Mouse (Mus musculus) midbrain, embryonic 16.5 days (tissue): Measurements from ENCODE around the gene Camta1. TPM values are rescaled to one million over a fixed set of nuclear protein-coding genes. Genes with fewer than 3 reads are reported as not detected.

ENCODE experiments used
- ATAC-seq: fragments of 200-750 bp; cut with Nextera tagmentation; 2 replicates; pipeline ENCODE4 v1.8.0; 2017; ENCODE audit warnings: moderate TSS enrichment
- H3K27ac ChIP-seq: fragments of 300-500 bp; sonication (generic); 2 replicates; pipeline ENCODE4 v1.5.1; 2014; ENCODE audit warnings: mild to moderate bottlenecking, low read length, mixed read lengths
- H3K27me3 ChIP-seq: fragments of 300-500 bp; sonication (generic); 2 replicates; pipeline ENCODE4 v1.6.1; 2014; ENCODE audit warnings: low read depth, low read length, mixed read lengths; ENCODE audit not compliant: control insufficient read depth, insufficient read depth
- H3K36me3 ChIP-seq: fragments of 300-500 bp; sonication (generic); 2 replicates; pipeline ENCODE4 v1.6.1; 2014; ENCODE audit warnings: mild to moderate bottlenecking, low read length, moderate library complexity, mixed read lengths; ENCODE audit not compliant: control insufficient read depth, insufficient read depth
- H3K4me1 ChIP-seq: fragments of 300-500 bp; sonication (generic); 2 replicates; pipeline ENCODE4 v1.6.1; 2014; ENCODE audit warnings: mild to moderate bottlenecking, low read length, mixed read lengths; ENCODE audit not compliant: control insufficient read depth, insufficient read depth
- H3K4me2 ChIP-seq: fragments of 300-500 bp; sonication (generic); 2 replicates; pipeline ENCODE4 v1.6.1; 2014; ENCODE audit warnings: mild to moderate bottlenecking, low read length, mixed read lengths
- H3K4me3 ChIP-seq: fragments of 300-500 bp; sonication (generic); 2 replicates; pipeline ENCODE4 v1.5.1; 2014; ENCODE audit warnings: low read depth, mild to moderate bottlenecking, low read length, moderate library complexity, mixed read lengths
- H3K9ac ChIP-seq: fragments of 300-500 bp; sonication (generic); 2 replicates; pipeline ENCODE4 v1.6.1; 2014; ENCODE audit warnings: low read depth, low read length, mixed read lengths
- H3K9me3 ChIP-seq: fragments of 300-500 bp; sonication (generic); replicated peaks from 2 replicates; pipeline ENCODE4 v1.6.1; 2014; ENCODE audit warnings: mild to moderate bottlenecking, low read length, mixed read lengths; ENCODE audit not compliant: control insufficient read depth, poor library complexity, severe bottlenecking
- WGBS: fragments of 180-500 bp; shearing (Covaris S2); extraction: QIAGEN DNeasy Blood & Tissue Kit; methylation state at CpG from one replicate; pipeline ENCODE4 v1.1.7; 2014; 5-methylcytosine and 5-hydroxymethylcytosine counted together
- polyA plus RNA-seq: library from polyadenylated mRNA; unstranded; fragments of >200 nt; fragmentation: Nextera tagmentation; extraction: Ambion mirVana; gene quantifications from 2 replicates; pipeline ENCODE4 v1.2.1, GENCODE M21; 2015

Camta1 gene
- polyA plus RNA-seq, 1 experiment from 2014 or later = 159 TPM

GRCm38 (mm10) chr4:151128641-151129541 is 732.8 kb downstream of the Camta1 start:
- no peaks in the 10 kb centered on the region for H3K27me3 ChIP-seq
- peak overlapping the region; percentile 89 for H3K4me2 ChIP-seq
- H3K4me3 ChIP-seq = peak overlapping the region; percentile 51
- H3K9me3 ChIP-seq = no peaks in the 10 kb centered on the region
- WGBS = under 1% methylated on average over 66 of the region's 69 CpGs
- H3K36me3 ChIP-seq = no peaks in the 10 kb centered on the region
- H3K9ac ChIP-seq = peak overlapping the region; percentile 93
- peak; percentile 84 for ATAC-seq
- peak overlapping the region; percentile 100 for H3K27ac ChIP-seq
- H3K4me1 ChIP-seq = peaks cover 41% of the 10 kb centered on the region

GRCm38 (mm10) chr4:151127636-151128548 is 733.8 kb downstream of the Camta1 start:
- H3K4me1 ChIP-seq = peaks cover 41% of the 10 kb centered on the region

GRCm38 (mm10) chr4:151118883-151119282 is 742.8 kb downstream of the Camta1 start:
- no peaks in the 10 kb centered on the region for H3K4me1 ChIP-seq
- no peak for ATAC-seq
- no peak overlapping the region for H3K4me3 ChIP-seq
- H3K4me2 ChIP-seq = no peak overlapping the region
- no peaks in the 10 kb centered on the region for H3K9me3 ChIP-seq
- peaks cover 10% of the 10 kb centered on the region for H3K36me3 ChIP-seq
- no peak overlapping the region for H3K9ac ChIP-seq
- WGBS = 81% methylated on average over 3 of the region's 3 CpGs
- H3K27me3 ChIP-seq = no peaks in the 10 kb centered on the region
- H3K27ac ChIP-seq = no peak overlapping the region

More at GRCm38 (mm10) chr4:151127636-151128548, 733.8 kb downstream of the Camta1 start:
- Histone ChIP-seq H3K27ac (peak overlapping the region; percentile 100), H3K9me3 (no peaks in the 10 kb centered on the region), H3K4me2 (peak overlapping the region; percentile 89), H3K27me3 (no peaks in the 10 kb centered on the region), H3K4me3 (peak overlapping the region; percentile 51), H3K36me3 (no peaks in the 10 kb centered on the region), H3K9ac (peak overlapping the region; percentile 93)
- peak; percentile 59 for ATAC-seq
- WGBS = 2% methylated on average over 10 of the region's 10 CpGs

- Histone ChIP-seq H3K36me3 (no peaks in the 10 kb centered on the region; the same call in 1 of the 2 replicates), H3K4me2 (no peak overlapping the region), H3K4me3 (no peak overlapping the region), H3K9ac (no peak overlapping the region), H3K27me3 (no peaks in the 10 kb centered on the region), H3K9me3 (no peaks in the 10 kb centered on the region), H3K27ac (no peak overlapping the region), H3K4me1 (no peaks in the 10 kb centered on the region)
- no peak for ATAC-seq
- WGBS = 93% methylated on average over 7 of the region's 7 CpGs
Measured at GRCm38 (mm10) chr4:151114574-151114973, 747.1 kb downstream of the Camta1 start.

GRCm38 (mm10) chr4:151111226-151111625 is 750.5 kb downstream of the Camta1 start:
- H3K27ac ChIP-seq = no peak overlapping the region
- H3K4me2 ChIP-seq = no peak overlapping the region
- H3K4me3 ChIP-seq = no peak overlapping the region
- H3K9ac ChIP-seq = no peak overlapping the region
- peaks cover 6% of the 10 kb centered on the region for H3K4me1 ChIP-seq
- H3K27me3 ChIP-seq = no peaks in the 10 kb centered on the region
- no peak for ATAC-seq
- H3K36me3 ChIP-seq = no peaks in the 10 kb centered on the region
- 65% methylated on average over 8 of the region's 8 CpGs for WGBS
- H3K9me3 ChIP-seq = no peaks in the 10 kb centered on the region

- Histone ChIP-seq H3K9ac (peak overlapping the region; percentile 92), H3K4me3 (peak overlapping the region; percentile 89), H3K4me2 (peak overlapping the region; percentile 79), H3K4me1 (peaks cover 29% of the 10 kb centered on the region), H3K36me3 (no peaks in the 10 kb centered on the region), H3K9me3 (no peaks in the 10 kb centered on the region), H3K27ac (peak overlapping the region; percentile 98), H3K27me3 (no peaks in the 10 kb centered on the region)
- no peak; the same call in 1 of the 2 replicates for ATAC-seq
- 5% methylated on average over 8 of the region's 20 CpGs for WGBS
Measured at GRCm38 (mm10) chr4:151108834-151109241, 752.8 kb downstream of the Camta1 start.

GRCm38 (mm10) chr4:151108028-151108771 is 753.5 kb downstream of the Camta1 start:
- H3K4me2 ChIP-seq = peak overlapping the region; percentile 79
- H3K9me3 ChIP-seq = no peaks in the 10 kb centered on the region
- WGBS = under 1% methylated on average over 94 of the region's 101 CpGs
- peak overlapping the region; percentile 98 for H3K27ac ChIP-seq
- no peaks in the 10 kb centered on the region for H3K36me3 ChIP-seq
- H3K4me1 ChIP-seq = peaks cover 35% of the 10 kb centered on the region
- peak overlapping the region; percentile 89 for H3K4me3 ChIP-seq
- no peaks in the 10 kb centered on the region for H3K27me3 ChIP-seq
- ATAC-seq = peak; percentile 98
- H3K9ac ChIP-seq = peak overlapping the region; percentile 92
